Mouse (Mus musculus): ENCODE data around the gene Cfp.

- no peak for TF ChIP-seq GATA1 (IDR thresholded peaks at IDR 0.05; ENCODE audit: low read length)
- no peak for TF ChIP-seq TAL1 (IDR thresholded peaks at IDR 0.05; ENCODE audit: low read length)
These were observed 1.5 kb downstream of the Cfp start for GRCm38 (mm10) chrX:20929859-20930258.

Data from erythroblast, embryonic 14.5 days (primary cell).